Mouse (Mus musculus): ENCODE data around the gene 4933430I17Rik.
"Not testable (repeated sequence)": the region's sequence is repeated elsewhere in the genome, so short reads cannot be mapped to it uniquely, and the experiment has no call there.

The 4933430I17Rik gene

DNA sequence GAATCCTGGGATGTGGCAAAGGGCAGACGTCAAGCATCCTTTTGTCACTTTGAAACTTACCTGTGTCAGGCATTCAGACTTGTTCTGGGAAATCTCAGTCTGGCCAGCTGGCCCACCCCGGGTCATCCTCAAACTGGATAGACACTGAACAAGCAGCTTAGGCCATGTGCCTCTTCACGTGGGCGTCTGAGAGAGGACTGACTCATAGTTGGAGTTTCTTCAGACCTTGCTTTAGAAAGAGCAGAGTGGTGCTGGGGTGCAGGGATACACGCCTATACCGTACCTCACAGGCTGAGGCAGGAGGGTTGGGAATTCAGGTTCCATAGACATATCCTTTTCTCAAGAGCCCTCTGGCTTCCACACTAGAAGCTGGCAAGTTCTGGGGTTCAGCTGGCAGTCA is 18.6 kb downstream of the 4933430I17Rik start:
- no peak for DNase-seq (ENCODE audit: extremely low read depth, insufficient read length, low spot score)

DNA sequence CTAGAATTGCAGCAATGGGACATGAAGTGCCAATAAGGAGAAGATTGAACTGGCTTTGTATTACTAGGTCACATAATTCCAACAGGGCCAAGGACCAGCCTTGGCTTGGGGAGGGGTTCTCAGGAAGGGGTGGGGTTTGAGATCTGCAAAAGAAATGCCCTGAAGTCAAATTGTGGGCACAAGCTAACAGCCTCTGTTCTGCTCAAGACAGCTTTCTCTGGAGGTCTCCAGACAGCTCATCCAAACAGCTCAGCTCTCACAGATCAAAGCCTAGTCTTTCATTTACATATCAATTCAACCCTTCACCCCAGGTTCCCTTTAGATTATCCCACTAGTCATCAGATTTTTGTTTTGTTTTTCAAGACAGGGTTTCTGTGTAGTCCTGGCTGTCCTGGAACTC is 19.6 kb downstream of the 4933430I17Rik start:
- DNase-seq (ENCODE audit: extremely low read depth, insufficient read length, low spot score), result no peak

DNA sequence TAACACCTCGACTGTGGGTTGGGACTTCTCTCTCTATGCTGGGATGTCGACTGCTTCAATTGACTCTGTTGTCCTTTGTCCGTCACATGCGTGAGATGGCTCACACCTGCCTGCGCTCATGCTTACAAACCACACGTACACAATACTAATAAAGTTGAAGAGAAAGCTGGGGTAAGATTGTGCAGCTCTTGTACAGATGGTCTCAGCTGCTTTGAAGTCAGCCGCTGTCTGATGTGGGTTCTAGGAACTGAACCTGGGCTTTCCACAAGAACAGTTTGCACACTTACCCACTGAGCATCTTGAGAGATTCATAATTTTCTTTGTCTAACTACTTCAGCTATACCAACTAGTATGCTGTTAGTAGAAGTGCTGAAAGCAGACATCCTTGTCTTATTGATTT is 26.8 kb downstream of the 4933430I17Rik start:
- DNase-seq (ENCODE audit: extremely low read depth, insufficient read length, low spot score), result no peak

DNA sequence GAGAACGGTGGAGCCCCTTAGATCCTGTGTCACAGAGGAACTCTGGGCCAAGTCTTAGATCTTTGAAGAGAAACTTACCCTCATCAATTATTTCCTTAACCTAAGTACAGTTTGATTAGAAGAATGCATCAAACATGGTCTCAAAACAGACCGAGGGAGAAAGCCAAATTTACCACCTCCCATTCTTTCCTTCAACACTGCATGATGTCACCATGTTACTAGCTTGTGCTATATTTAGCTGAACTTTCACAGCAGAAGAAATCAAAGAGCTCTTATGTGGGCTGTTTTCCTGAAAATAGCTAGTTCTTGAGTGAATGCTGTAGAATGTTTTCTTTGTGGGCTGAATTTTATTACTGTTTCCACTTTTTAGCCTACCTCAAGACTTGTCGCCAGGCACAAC is 32.3 kb downstream of the 4933430I17Rik start:
- DNase-seq (ENCODE audit: extremely low read depth, insufficient read length, low spot score), result no peak

DNA sequence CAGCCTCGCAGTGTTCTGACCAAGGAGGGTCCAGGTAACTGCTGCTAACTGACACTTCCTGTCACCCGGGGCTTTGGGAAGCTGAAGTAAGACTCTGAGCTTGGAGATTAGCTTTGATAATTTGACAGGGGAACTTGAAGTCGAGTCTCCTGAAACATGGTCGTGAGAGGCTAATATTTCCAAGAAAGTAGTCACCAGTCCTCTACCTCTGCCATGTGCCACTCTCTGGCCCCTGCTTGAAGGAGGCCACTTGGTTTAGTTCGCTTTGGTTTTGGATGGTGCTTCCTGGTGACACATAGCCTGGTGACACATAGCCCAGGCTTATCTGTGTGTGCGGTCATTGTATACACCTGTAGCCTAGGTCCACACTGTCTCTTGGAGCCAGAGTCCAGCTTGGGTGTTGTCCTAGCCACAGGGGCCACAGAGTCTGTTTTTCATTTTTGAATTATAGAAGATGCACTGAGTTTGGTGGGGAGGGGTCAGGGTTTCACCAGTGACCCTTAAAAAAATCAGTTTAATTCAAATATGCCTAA is 34.7 kb downstream of the 4933430I17Rik start, which contains the start of gene Rgs3:
TSS of gene Rgs3 (plus strand) at position 51 of the 533 bp plus-strand sequence.
- no peak for DNase-seq (ENCODE audit: extremely low read depth, insufficient read length, low spot score)

DNA sequence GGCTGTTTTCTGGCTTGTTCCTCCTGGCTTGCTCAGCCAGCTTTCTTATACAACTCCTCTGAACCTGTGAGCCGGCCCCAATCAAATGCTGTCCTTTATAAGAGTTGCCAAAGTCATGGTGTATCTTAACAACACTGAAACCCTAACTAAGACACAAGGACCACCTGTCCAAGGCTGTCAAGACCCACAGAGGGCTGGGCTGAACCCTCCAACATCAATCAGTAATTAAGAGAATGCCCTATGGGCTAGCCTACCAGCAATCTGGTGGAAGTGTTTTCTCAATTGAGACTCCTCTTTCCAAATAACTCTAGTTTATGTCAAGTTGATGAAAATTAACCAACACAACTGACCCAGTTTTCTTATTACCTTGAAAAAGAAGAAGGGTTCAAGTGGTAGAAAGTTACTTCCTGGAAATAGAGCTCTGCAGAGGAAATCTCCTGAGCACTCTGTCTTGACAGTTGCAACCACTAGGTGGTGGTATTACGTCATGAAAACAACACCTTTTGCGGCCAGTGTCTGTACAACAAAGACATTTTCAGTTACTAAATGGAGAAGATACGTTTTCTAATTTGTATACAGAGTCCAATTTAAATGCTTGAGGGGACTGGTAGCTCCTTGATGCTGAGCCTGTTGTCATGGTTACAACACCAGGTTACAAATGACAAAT is 35.9 kb downstream of the 4933430I17Rik start:
- peak; percentile 29 for DNase-seq (ENCODE audit: extremely low read depth, insufficient read length, low spot score)

DNA sequence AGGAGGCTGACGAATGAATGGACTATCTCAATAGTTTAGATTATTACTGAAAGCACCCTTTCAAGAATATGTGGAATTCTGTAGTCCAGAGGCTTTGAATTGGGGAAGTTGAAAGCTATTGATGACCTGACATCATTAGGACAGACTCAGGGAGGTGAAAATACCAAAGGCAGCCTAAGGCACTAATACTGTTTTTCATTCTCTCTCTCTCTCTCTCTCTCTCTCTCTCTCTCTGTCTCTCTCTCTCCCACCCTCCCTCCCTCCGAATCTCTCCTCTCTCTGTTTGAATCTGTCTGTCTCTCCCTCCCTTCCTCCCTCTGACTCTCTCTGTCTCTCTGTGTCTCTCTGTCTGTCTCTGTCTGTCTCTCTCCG is 36.4 kb downstream of the 4933430I17Rik start:
- no peak for DNase-seq (ENCODE audit: extremely low read depth, insufficient read length, low spot score)

DNA sequence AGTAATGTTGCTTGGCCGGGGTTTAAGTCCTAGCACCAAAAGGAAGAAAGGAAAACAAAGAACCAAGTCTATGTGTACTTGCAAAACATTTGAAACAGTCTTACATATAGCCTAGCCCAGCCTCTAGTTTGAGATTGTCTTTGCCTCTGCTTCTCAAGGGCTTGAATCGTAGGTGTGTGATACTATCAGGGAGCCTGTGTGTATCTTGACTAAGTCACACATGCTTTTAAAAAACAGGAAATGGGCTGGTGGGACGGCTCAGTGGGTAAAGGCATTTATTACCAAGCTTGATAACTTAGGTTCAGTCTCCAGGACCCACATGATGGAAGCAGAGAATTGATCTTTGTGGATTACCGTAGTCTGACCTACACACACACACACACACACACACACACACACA is 36.8 kb downstream of the 4933430I17Rik start:
- DNase-seq (ENCODE audit: extremely low read depth, insufficient read length, low spot score), result no peak

DNA sequence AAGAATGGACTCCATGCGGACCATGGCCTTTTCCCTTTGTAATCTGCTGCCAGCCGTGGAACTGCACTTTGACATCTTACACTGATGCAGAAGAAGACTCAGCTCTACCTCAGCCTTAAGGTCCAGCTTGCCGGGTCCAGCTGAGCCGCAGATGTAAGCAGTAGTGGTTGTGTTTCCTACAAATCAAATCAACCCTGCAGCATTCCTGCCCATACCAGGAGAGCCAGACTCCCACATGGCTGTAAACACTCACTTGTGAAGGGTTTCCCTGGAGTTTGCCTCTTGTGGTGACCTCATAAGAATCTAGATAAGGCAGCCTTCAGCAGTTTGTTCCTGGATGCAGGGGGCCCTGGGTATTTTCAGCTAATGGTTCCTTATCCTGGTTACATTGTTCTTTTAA is 41.4 kb downstream of the 4933430I17Rik start:
- DNase-seq (ENCODE audit: extremely low read depth, insufficient read length, low spot score), result no peak

DNA sequence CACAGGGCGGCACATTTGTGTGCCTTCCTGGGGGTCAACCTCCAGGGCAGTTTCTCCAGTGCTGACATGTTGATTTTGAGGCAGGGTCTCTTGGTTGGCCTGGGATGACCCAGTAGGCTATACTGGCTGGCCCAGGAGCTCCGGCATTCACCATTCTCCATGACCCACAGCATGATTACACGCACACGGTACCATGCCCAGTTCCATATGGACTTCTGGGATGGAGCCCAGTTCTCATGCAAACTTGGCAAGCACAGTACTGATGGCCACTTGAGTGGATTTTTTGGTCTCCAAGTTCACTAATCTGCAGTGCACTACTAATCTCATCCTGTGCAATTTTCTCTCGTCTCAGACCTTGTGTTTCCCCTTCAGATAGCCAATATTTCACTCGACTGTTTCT is 42.5 kb downstream of the 4933430I17Rik start:
- DNase-seq (ENCODE audit: extremely low read depth, insufficient read length, low spot score), result no peak

DNA sequence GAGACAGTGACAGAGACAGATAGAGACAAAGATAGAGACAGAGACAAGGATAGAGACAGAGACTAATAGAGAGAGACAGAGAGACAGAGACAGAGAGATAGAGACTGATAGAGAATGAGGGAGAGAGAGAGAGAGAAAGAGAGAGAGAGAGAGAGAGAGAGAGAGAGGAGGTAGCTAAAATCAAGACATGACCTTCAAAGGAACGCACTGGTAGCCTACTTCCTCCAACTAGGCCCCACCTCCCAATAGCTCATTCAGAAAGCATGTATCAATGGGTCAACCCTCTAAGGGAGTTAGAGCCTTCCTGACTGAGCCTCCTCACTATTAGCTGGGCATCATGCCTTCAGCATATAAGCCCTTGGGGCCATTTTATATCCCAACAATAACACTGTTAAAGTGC is 43.2 kb downstream of the 4933430I17Rik start:
- no peak for DNase-seq (ENCODE audit: extremely low read depth, insufficient read length, low spot score)

DNA sequence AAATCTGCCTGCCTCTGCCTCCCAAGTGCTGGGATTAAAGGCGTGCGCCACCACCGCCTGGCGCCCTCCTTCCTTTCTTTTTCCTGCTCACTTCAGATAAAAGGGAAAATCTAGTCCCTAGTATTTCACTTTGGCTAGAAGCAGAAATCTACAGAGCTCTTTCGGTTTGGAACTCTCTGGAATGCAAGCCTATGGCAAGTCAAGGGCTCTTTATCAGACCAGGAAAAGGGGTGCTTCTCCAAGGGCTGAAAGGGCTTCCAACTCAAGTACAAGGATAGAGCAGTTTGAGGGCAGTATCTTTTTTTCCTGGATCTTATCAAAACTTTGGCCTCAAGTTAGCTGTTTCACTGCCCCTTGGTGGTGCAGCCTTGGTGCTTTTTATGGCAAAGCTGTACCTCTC is 44.4 kb downstream of the 4933430I17Rik start:
- no peak for DNase-seq (ENCODE audit: extremely low read depth, insufficient read length, low spot score)

DNA sequence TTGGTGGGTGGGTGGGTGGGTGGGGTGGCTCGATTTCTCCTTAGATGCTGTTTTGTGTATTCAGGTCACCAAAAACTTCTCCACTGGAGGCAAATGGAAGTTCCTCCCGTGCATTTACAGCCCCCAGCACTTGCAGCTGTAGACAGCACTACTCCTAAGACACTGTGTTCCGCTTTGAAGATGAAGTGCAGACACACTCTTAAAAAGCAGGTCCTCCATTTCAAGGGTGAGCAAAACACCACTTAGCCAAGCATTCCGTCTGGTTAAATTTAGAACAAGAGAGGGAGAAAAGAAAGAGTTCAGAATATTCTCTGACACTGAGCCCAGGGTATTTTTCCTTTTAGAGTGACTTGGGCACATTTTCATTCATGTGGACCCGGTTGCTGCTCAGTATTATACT is 44.9 kb downstream of the 4933430I17Rik start:
- no peak for DNase-seq (ENCODE audit: extremely low read depth, insufficient read length, low spot score)

DNA sequence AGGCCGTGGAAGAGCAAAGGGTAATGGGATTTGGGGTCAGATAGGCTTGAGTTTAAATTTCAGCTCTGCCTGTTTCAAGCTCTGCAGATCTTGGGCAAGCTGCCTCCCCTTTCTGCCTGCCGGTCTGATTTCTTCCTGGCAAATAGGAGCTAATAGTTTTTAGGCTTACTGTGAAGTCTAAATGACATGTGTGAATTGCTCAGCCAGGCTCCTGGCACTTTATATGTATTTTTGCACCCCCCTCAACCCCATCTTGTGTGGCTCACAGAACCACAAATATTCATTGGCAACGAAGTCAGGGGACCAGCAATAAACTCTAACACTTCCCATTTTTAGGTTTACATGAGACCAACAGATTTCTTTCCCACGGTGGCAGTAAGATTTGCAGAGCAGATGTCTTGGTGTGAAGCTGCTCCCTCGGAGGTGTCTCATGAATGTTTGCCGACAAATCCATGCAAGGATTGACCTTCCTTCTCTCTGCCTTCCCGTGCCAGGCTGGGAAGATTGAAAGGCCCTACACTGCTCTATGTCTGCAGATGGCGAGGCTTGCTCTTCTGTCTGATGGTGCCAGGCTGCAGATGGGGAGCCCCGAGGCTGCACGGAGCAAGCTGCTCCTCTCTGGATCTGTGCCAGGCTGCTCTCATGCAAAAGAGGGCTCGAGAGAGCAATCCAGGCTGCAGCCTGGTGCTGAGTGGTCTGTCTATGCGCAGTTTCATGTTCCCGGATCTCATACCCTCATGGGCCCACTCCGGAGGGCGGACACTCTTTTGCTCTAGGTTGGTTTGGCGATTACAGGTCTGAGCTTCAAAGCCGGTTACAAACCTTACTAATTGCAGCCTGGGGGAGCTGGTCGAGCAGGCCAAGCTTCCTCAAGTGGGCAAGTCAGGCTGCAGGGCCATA is 57.4 kb downstream of the 4933430I17Rik start:
- no peak for DNase-seq (ENCODE audit: extremely low read depth, insufficient read length, low spot score)

DNA sequence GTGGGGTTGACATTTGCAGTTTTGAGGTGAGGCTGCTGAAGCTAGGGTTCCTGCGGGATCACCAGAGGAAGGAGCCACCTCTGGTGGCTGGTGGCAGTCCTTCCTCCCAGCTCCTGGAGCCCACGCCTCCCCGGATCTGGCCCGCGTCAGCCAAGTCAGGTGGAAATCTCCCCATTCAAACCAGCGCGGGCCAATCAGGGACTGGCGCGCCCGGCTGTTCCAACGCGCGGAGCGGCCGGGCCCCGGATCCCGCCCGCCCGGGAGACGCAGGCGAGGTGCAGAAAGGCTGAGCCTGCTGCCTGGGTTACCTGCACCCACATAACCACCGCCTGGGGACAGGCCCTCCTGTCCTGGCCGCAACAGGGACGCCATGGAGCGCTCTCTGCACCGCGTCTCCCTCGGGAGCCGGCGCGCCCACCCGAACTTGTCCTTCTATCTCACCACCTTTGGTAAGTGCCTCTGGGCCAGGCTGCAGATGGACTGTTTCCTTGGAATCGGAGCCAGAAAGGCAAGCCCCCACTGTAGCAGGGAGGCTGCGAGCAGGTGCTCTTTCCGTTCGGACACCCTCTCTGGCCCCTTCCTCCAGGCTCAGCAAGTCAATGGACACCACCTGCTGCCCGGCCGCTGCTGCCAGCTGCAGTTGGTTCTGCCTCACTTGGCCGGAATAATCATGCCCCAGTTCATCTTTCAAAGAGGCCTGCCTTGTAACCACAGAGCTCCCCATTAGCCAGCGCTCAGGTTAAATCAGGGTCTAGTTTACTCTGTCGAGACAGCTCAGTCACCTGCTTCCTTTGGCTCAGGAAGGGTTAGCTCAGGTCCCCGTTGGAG is 58.3 kb downstream of the 4933430I17Rik start:
- peak; percentile 18 for DNase-seq (ENCODE audit: extremely low read depth, insufficient read length, low spot score)

DNA sequence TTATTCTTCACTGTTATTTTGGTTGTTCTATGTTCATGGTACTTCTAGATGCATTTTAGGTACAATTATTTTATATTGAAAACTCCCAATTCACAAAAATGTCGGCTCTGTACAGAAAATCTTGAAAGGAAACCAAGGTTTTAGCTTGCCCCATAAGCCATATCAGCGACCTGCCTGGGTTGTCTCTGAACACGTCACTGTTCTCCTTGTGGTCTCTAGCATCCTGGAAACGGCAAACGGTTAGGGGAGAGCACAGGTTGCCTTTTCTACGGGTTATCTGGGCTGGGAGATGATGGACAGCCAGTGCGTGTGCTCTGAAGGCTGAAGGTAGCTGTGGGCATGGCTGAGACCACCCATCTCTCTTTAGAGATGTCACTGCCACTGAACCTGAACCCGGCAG is 61.9 kb downstream of the 4933430I17Rik start:
- DNase-seq (ENCODE audit: extremely low read depth, insufficient read length, low spot score), result no peak

DNA sequence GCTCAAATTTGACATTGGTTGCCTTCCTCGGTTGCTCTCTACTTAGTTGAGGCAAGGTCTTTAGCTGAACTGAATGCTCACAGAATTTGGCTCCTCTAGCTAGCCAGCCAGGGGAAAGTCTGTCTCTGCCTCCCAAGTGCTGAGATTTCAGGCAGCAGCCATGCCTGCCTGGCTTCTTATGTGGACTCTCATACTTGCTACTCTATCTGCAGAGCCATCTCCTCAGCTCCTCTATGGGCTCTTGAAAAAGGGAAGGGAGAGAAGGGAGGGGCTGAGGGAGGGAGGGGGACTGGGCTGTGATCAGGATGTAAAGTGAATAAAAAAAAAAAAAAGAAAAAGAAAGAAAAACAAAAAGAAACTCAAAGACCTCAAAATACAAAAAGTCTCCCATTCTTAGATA is 65.7 kb downstream of the 4933430I17Rik start:
- DNase-seq (ENCODE audit: extremely low read depth, insufficient read length, low spot score), result no peak

DNA sequence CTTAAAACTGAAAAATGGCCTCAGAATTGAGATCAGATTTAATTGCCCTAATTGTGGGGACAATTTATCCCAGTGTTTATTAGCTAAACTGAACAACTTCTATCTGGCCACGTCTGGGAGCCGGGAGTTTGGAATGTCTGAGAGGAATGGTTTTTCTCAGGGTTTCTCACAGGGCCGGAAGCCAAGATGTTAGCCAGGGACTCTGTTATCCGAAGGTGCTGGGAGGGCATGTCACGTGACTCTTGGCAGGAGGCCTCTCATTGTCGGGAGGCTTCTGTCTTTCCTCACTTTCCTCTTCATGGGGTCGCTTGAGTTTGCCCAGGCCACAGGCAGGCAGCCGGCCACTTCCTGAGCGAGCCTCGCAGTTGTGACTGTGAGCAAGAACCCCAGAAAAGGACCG is 66.2 kb downstream of the 4933430I17Rik start:
- no peak for DNase-seq (ENCODE audit: extremely low read depth, insufficient read length, low spot score)

DNA sequence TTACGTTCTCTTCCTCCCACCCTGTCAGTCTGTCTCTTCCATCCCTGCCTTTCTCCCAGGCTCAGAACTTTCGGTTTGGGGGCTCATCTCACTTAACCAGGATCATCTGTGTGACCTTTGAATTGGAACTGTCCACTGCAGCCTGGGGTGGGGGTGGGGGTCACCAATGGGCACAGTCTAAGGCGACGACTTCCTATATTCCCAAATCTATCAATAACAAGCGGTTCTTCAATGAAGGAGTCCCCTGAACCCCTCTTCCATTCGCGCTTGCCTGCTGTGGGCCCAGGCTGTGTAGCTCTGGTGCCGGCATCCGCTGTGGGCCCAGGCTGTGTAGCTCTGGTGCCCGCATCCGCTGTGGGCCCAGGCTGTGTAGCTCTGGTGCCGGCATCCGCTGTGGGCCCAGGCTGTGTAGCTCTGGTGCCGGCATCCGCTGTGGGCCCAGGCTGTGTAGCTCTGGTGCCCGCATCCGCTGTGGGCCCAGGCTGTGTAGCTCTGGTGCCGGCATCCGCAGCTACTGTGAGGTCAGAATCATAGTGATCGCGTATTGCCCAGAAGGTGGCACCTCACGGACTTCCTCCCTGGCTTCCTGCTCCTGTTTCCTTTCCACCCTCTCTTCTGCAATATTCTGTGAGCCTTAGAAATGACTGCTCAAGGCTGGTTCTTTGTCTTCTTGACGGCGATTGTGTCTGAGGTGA is 68.5 kb downstream of the 4933430I17Rik start:
- not testable (repeated sequence) for DNase-seq (ENCODE audit: extremely low read depth, insufficient read length, low spot score)

DNA sequence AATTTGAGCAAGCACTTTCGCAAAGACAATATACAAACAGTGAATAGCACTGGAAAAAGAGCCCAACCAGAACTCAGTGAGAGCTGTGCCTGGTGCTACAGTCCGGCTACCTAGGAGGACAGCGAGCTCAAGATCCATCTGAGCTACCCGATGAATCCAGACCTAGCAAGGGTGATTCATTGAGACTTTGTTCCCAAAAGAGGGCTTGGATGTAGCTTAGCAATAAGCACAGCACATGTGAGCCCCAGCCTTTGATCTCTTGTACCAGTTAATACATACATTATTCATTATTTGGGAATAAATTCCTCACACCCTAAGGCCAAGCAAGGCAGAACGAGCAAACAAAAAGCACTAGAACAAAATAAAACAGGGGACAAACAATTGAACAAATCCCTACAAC is 69.3 kb downstream of the 4933430I17Rik start:
- no peak for DNase-seq (ENCODE audit: extremely low read depth, insufficient read length, low spot score)
